Mouse (Mus musculus) heart, adult 2 months (tissue): ENCODE data around the gene Tapbp.

ENCODE experiments used
- EP300 ChIP-seq: fragments of 200-500 bp; IDR thresholded peaks from 2 replicates; pipeline ENCODE4 v1.6.1; 2011; ENCODE audit warnings: low read depth, low read length, control low read depth; ENCODE audit not compliant: insufficient read depth
- POLR2A ChIP-seq: fragments of 200-500 bp; IDR thresholded peaks from 2 replicates; pipeline ENCODE4 v1.6.1; 2011; ENCODE audit warnings: mild to moderate bottlenecking, low read depth, low read length, control low read depth; ENCODE audit not compliant: insufficient read depth

- TF ChIP-seq POLR2A (no peak), EP300 (peak; percentile 89)
These were observed 52.8 kb downstream of the Tapbp start for GRCm38 (mm10) chr17:33968489-33968888.
